Mouse (Mus musculus): ENCODE data around the gene Abhd6. TPM values are rescaled to one million over a fixed set of nuclear protein-coding genes. Genes with fewer than 3 reads are reported as not detected.

Gene Abhd6
- polyA plus RNA-seq, 1 experiment from 2014 or later: 12.5 TPM

DNA sequence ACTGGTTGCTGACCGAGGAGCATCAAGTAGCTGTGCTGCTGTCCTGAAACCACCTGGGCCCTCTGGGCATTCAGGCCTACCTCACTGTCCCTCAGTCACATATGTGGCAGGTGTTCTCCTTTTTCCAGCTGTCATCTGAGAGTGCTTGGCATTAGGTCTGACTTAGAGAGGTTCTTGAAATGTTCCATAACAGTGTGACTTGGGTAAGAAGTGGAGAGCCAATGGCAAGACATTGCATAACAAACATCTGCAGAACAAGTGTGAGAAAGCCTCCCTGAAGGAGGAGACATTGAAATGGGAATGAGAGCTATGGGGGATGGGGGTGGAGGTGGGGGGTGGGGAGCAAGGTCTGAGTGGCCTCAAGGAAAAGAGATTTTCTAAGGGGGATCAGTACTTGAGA, 80.2 kb downstream of the Abhd6 start:
- H3K36me3 ChIP-seq (ENCODE audit: control insufficient read depth, insufficient read depth, low read length): peaks cover 24% of the 10 kb centered on the region
- no peak overlapping the region for H3K27ac ChIP-seq (ENCODE audit: low read length)
- H3K9me3 ChIP-seq (ENCODE audit: control insufficient read depth, low read length): no peaks in the 10 kb centered on the region
- no peak for ATAC-seq (ENCODE audit: low read depth)
- no peak overlapping the region for H3K4me3 ChIP-seq (ENCODE audit: low read length)
- no peak overlapping the region for H3K4me2 ChIP-seq (ENCODE audit: low read depth, low read length)
- WGBS: 83% methylated on average over 1 of the region's 1 CpGs
- no peaks in the 10 kb centered on the region for H3K27me3 ChIP-seq (ENCODE audit: control insufficient read depth, insufficient read depth, low read depth, low read length)
- H3K9ac ChIP-seq (ENCODE audit: low read length): no peak overlapping the region
- H3K4me1 ChIP-seq (replicated peaks; ENCODE audit: control insufficient read depth, insufficient read depth, low read length): peaks cover 11% of the 10 kb centered on the region

DNA sequence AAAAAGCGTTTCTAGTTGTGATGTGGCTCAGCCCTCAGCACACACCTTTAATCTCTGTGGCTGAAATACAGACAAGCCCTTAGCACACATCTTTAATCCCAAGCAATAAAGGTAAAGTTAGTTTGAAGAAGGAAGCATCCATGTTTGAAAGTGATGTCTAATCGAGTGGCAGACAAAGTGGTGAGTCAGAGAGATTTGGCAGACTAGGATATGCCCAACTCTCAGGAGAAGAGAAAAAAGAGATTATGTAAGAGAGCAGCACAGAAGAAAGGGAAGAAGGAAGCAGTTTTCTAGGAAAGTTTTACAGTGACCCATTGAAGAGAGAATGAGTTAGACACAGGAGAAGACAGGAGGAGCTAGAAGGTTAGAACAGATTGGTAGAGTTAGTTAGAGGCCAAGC, 86.3 kb downstream of the Abhd6 start:
- H3K4me1 ChIP-seq (replicated peaks; ENCODE audit: control insufficient read depth, insufficient read depth, low read length): no peaks in the 10 kb centered on the region
- H3K9ac ChIP-seq (ENCODE audit: low read length): no peak overlapping the region
- no peak overlapping the region for H3K4me3 ChIP-seq (ENCODE audit: low read length)
- H3K36me3 ChIP-seq (ENCODE audit: control insufficient read depth, insufficient read depth, low read length): peaks cover 42% of the 10 kb centered on the region
- H3K4me2 ChIP-seq (ENCODE audit: low read depth, low read length): no peak overlapping the region
- no peaks in the 10 kb centered on the region for H3K9me3 ChIP-seq (ENCODE audit: control insufficient read depth, low read length)
- H3K27me3 ChIP-seq (ENCODE audit: control insufficient read depth, insufficient read depth, low read depth, low read length): no peaks in the 10 kb centered on the region
- no peak overlapping the region for H3K27ac ChIP-seq (ENCODE audit: low read length)
- 95% methylated on average over 2 of the region's 2 CpGs for WGBS
- no peak for ATAC-seq (ENCODE audit: low read depth)

DNA sequence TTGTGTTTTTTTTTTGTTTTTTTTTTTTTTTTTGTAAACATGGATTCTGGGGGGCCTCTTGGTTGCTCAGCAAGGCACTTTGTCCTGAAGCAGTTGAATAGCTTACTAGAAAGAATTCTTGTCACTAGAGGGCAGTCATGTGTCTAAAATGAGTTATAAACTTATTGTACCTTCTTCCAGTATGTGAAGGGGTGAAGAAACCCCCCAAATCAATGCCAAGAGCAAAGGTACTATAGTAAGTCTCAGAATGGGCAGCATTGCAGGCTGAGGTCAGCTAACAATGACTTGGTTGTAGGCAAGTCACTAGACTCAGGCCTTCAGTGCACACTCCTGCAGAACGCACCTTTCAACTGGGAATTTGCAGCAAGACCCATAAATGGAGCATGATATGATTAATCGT, 89.9 kb downstream of the Abhd6 start:
- H3K27ac ChIP-seq (ENCODE audit: low read length): no peak overlapping the region
- WGBS: 89% methylated on average over 2 of the region's 2 CpGs
- no peaks in the 10 kb centered on the region for H3K9me3 ChIP-seq (ENCODE audit: control insufficient read depth, low read length)
- peaks cover 24% of the 10 kb centered on the region for H3K36me3 ChIP-seq (ENCODE audit: control insufficient read depth, insufficient read depth, low read length)
- ATAC-seq (ENCODE audit: low read depth): no peak
- no peaks in the 10 kb centered on the region for H3K27me3 ChIP-seq (ENCODE audit: control insufficient read depth, insufficient read depth, low read depth, low read length)
- no peak overlapping the region for H3K9ac ChIP-seq (ENCODE audit: low read length)
- H3K4me1 ChIP-seq (replicated peaks; ENCODE audit: control insufficient read depth, insufficient read depth, low read length): peaks cover 6% of the 10 kb centered on the region
- no peak overlapping the region for H3K4me3 ChIP-seq (ENCODE audit: low read length)
- no peak overlapping the region for H3K4me2 ChIP-seq (ENCODE audit: low read depth, low read length)

DNA sequence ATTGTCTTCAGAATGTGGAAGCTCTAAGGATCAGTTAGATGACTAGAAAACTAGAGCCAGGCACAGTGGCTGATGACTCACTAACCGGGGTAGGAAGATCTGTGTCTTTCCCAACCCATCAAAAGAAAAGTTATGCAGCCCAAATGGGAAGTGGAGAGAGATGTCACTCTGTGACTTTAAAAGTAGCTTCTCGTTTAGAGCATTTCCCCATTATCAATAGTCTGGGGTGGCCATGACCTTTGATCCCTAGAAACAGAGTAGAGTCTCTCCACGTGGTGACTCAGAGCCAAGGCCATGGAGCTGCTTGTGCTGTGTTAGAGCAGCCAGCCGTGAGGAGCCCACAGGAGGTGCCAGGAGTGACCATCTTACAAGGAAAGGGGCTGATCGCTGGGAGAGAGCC, 90.7 kb downstream of the Abhd6 start:
- no peak for ATAC-seq (ENCODE audit: low read depth)
- H3K4me2 ChIP-seq (ENCODE audit: low read depth, low read length): no peak overlapping the region
- H3K27me3 ChIP-seq (ENCODE audit: control insufficient read depth, insufficient read depth, low read depth, low read length): no peaks in the 10 kb centered on the region
- H3K4me3 ChIP-seq (ENCODE audit: low read length): no peak overlapping the region
- H3K4me1 ChIP-seq (replicated peaks; ENCODE audit: control insufficient read depth, insufficient read depth, low read length): peaks cover 6% of the 10 kb centered on the region
- H3K36me3 ChIP-seq (ENCODE audit: control insufficient read depth, insufficient read depth, low read length): peaks cover 19% of the 10 kb centered on the region
- no peak overlapping the region for H3K9ac ChIP-seq (ENCODE audit: low read length)
- H3K27ac ChIP-seq (ENCODE audit: low read length): no peak overlapping the region
- no peaks in the 10 kb centered on the region for H3K9me3 ChIP-seq (ENCODE audit: control insufficient read depth, low read length)
- WGBS: 62% methylated on average over 5 of the region's 5 CpGs

DNA sequence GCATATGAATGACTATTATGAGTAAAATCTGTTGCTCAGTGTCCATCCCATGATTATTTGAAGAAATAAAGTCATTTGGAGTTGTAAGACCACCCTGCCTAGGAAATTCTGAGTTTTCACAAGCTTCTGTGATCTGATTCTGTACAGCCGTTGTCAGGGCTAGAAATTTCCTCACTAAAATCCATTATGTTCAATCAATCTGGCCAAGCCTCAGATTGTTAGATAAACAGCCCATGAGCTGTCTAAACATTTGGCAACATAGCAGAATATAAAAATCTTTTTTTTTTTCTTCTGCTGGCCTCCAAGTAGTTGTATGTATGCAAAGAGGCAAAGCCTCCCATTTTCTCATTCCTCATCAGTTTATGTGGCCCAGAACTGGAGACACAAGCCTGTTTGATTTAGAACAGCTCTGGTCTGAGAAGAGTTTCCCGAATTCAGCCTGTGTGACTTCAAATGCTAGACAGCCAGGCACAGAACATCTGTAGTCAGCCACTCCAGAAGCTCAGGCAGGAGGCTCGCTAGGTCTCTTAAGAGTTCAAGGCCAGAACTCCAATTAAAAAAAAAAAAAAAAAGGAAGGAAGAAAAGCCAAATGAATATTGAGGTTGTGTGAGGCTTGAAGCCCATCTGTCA, 92.3 kb downstream of the Abhd6 start:
- Histone ChIP-seq H3K36me3 (ENCODE audit: control insufficient read depth, insufficient read depth, low read length) (peaks cover 9% of the 10 kb centered on the region), H3K9ac (ENCODE audit: low read length) (no peak overlapping the region), H3K4me3 (ENCODE audit: low read length) (no peak overlapping the region), H3K27ac (ENCODE audit: low read length) (peak overlapping the region; percentile 73), H3K4me1 (replicated peaks; ENCODE audit: control insufficient read depth, insufficient read depth, low read length) (peaks cover 11% of the 10 kb centered on the region), H3K27me3 (ENCODE audit: control insufficient read depth, insufficient read depth, low read depth, low read length) (no peaks in the 10 kb centered on the region), H3K9me3 (ENCODE audit: control insufficient read depth, low read length) (no peaks in the 10 kb centered on the region), H3K4me2 (ENCODE audit: low read depth, low read length) (peak overlapping the region; percentile 30)
- WGBS: 28% methylated on average over 3 of the region's 3 CpGs
- peak; percentile 59 for ATAC-seq (ENCODE audit: low read depth)

DNA sequence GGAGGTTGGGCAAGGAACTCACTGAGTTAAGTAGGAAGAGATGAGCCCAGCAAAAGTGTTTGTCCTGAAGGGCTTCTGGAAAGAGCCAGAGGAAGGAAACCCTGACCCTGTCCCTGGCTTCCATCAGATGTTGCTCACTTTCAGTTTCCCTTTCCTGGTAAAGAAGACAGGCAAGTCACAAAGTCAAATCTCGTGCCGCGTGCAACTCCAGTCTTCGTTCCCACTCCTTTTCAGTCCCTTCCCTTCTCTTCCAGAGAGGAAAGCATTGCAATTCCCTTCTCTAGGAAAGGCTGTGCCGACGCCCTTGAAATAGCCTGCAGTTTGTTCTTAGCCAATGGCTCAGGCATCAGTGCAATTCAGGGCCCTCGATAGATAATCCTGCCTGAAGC, 92.9 kb downstream of the Abhd6 start:
- Histone ChIP-seq H3K4me3 (ENCODE audit: low read length) (no peak overlapping the region), H3K36me3 (ENCODE audit: control insufficient read depth, insufficient read depth, low read length) (peaks cover 4% of the 10 kb centered on the region), H3K4me2 (ENCODE audit: low read depth, low read length) (peak overlapping the region; percentile 30), H3K9me3 (ENCODE audit: control insufficient read depth, low read length) (no peaks in the 10 kb centered on the region), H3K27ac (ENCODE audit: low read length) (peak overlapping the region; percentile 73), H3K27me3 (ENCODE audit: control insufficient read depth, insufficient read depth, low read depth, low read length) (no peaks in the 10 kb centered on the region), H3K9ac (ENCODE audit: low read length) (peak overlapping the region; percentile 3; the same call in 1 of the 2 replicates), H3K4me1 (replicated peaks; ENCODE audit: control insufficient read depth, insufficient read depth, low read length) (peaks cover 11% of the 10 kb centered on the region)
- WGBS: 29% methylated on average over 7 of the region's 7 CpGs
- peak; percentile 11 for ATAC-seq (ENCODE audit: low read depth)

DNA sequence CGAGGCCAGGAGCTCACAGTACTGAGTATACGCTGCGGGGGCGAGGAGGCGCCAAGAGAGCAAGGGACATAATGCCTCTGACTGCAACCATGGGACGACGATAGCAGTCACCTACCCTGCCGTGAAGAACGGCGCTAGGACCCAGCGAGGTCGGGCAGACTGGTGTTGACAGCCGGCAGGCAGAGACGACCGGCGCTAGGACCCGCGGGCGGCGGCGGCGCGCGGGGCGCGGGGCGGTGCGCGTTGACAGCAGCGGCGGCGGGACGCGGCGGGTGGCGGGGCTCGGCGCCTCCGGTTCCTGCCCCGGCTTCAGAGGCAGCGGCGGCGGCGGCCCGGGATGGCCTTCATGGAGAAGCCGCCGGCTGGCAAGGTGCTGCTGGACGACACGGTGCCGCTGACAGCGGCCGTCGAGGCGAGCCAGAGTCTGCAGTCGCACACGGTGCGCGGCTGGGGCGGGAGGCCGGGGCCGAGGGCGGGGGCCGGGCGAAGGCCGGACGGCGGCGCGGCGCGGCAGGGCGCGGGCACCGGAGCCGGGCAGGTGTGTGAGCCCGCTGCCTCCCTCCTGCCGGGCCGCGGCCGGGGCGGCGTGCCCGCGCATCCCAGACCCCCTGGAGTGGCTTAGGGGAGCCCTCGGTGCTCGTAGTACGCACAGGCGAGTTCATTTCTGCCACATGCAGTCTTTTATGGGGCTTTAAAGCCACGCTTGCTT, 95.4 kb downstream of the Abhd6 start, which contains the start of gene Pxk:
TSS of gene Pxk (plus strand) at position 234 of the 709 bp plus-strand sequence.
- Histone ChIP-seq H3K9me3 (ENCODE audit: control insufficient read depth, low read length) (no peaks in the 10 kb centered on the region), H3K4me2 (ENCODE audit: low read depth, low read length) (peak within 1 kb of the TSS; percentile 77), H3K4me1 (replicated peaks; ENCODE audit: control insufficient read depth, insufficient read depth, low read length) (peaks cover 14% of the 10 kb centered on the region), H3K27ac (ENCODE audit: low read length) (peak within 1 kb of the TSS; percentile 33; the same call in 1 of the 2 replicates), H3K9ac (ENCODE audit: low read length) (peak within 1 kb of the TSS; percentile 78), H3K27me3 (ENCODE audit: control insufficient read depth, insufficient read depth, low read depth, low read length) (no peaks in the 10 kb centered on the region), H3K4me3 (ENCODE audit: low read length) (peak within 1 kb of the TSS; percentile 84), H3K36me3 (ENCODE audit: control insufficient read depth, insufficient read depth, low read length) (no peaks in the 10 kb centered on the region)
- WGBS: under 1% methylated on average over 65 of the region's 89 CpGs
- peak; percentile 90 for ATAC-seq (ENCODE audit: low read depth)

DNA sequence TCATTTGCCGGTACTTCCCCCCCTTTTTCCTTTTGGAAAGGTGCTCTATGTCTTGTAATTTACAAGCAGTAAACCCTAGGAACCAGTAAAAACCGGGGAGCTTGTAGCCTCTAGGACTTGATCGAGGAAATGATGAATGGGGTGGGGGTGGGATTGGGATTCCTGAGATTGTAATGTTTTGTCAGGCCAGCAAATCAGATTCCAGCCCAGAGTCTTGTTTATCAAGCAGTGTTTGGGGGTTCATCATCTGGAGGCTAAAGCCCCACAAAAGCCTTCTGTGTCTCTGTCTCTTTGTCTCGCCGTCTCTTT, 95.9 kb downstream of the Abhd6 start:
- H3K4me3 ChIP-seq (ENCODE audit: low read length): peak overlapping the region; percentile 84
- no peaks in the 10 kb centered on the region for H3K27me3 ChIP-seq (ENCODE audit: control insufficient read depth, insufficient read depth, low read depth, low read length)
- H3K27ac ChIP-seq (ENCODE audit: low read length): peak overlapping the region; percentile 33; the same call in 1 of the 2 replicates
- H3K4me2 ChIP-seq (ENCODE audit: low read depth, low read length): peak overlapping the region; percentile 77
- H3K9ac ChIP-seq (ENCODE audit: low read length): peak overlapping the region; percentile 78
- ATAC-seq (ENCODE audit: low read depth): peak; percentile 4; the same call in 1 of the 2 replicates
- no peaks in the 10 kb centered on the region for H3K9me3 ChIP-seq (ENCODE audit: control insufficient read depth, low read length)
- H3K36me3 ChIP-seq (ENCODE audit: control insufficient read depth, insufficient read depth, low read length): no peaks in the 10 kb centered on the region
- WGBS: 3% methylated on average over 5 of the region's 5 CpGs
- peaks cover 14% of the 10 kb centered on the region for H3K4me1 ChIP-seq (replicated peaks; ENCODE audit: control insufficient read depth, insufficient read depth, low read length)

DNA sequence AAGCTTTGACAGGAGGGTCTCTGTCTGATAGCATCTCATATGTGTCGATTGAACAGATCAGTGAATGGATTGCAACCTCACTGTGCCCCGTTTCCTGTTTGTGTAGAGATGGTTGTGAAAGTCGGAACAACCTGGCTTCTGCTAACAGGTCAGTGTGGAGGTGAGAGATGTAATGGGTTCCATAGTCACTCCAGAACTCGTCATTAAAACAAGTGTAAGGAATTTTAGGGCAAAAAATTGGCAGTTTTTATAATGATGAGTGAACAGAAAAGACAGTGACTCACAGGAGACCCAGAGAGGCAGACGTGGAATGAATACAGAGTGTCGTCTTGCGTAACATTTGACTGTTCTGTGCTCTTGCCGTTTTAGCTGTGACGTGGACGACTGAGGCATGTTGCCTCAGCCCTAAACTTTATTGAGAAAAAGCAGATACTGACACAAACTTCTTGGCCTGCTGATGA, 96.9 kb downstream of the Abhd6 start:
- ATAC-seq (ENCODE audit: low read depth): no peak
- Histone ChIP-seq H3K27ac (ENCODE audit: low read length) (no peak overlapping the region), H3K4me2 (ENCODE audit: low read depth, low read length) (peak overlapping the region; percentile 41), H3K4me1 (replicated peaks; ENCODE audit: control insufficient read depth, insufficient read depth, low read length) (peaks cover 14% of the 10 kb centered on the region), H3K9me3 (ENCODE audit: control insufficient read depth, low read length) (no peaks in the 10 kb centered on the region), H3K27me3 (ENCODE audit: control insufficient read depth, insufficient read depth, low read depth, low read length) (no peaks in the 10 kb centered on the region), H3K9ac (ENCODE audit: low read length) (peak overlapping the region; percentile 40), H3K36me3 (ENCODE audit: control insufficient read depth, insufficient read depth, low read length) (no peaks in the 10 kb centered on the region), H3K4me3 (ENCODE audit: low read length) (peak overlapping the region; percentile 15; the same call in 1 of the 2 replicates)
- 47% methylated on average over 10 of the region's 10 CpGs for WGBS

All from lung, embryonic 16.5 days (tissue).